Mouse (Mus musculus) kidney, postnatal 4 days (tissue): ENCODE data around the gene Olfr117.
"Not testable (repeated sequence)": the region's sequence is repeated elsewhere in the genome, so short reads cannot be mapped to it uniquely, and the experiment has no call there.

Experiments used
- DNase-seq, 2 experiments: peaks; one replicate each; pipeline ENCODE4 v3.0.0; 2021; ENCODE audit warnings: mixed read lengths in 2 of 2

The Olfr117 gene

DNA sequence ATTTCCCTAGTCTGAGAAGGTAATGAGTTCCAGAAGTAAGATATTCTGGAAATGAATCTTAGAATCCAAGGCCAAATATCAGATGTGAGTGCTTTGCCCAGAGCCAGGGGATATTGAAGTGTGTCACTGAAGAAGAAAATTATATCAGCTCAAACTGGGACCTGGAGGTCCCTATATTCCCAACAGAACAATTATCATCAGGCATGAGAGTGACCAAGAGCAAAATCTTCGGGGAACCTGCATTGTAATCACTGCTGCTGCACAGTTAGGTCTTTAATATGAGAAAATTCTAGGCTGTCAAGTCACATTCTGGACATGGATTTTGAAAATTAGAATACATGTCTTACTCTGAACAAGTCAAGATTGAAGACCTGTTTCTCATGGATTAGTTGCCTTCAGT is at the start of gene Olfr117:
Gene Olfr117 (minus strand): TSS at position 101 of the 400 bp plus-strand sequence.
- no peak for DNase-seq

GRCm38 (mm10) chr17:37696264-37696663 is 32.7 kb upstream of the Olfr117 start, which contains the start of gene Olfr119:
Gene Olfr119 (plus strand): TSS chr17:37696564.
- DNase-seq, result not testable (repeated sequence)

DNA sequence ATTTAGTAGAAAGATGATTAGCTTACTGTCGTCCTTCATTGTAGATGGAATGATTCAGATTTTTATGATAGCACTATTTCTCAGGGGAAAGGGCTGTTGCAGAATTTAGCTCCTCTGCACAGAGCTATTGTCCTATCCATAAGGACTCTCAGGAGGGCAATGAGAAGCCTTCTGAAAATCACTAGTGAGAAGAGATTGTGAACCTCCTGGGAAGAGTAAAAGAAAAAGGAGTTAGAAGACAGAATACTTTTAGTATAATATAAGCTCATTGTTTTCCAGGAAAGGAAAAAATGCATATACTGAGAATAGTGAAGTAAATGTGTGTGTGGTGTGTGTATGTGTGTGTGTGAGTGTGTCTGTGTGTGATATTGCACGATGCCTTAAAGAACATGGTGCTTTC is 3.1 kb upstream of the Olfr117 start, which contains the start of gene Olfr118:
Gene Olfr118 (plus strand): TSS at position 301 of the 400 bp plus-strand sequence.
- no peak for DNase-seq

GRCm38 (mm10) chr17:37627009-37627408 is 36.6 kb downstream of the Olfr117 start, which contains the start of the genes Olfr115 and Olfr116:
Gene Olfr115 (minus strand): TSS chr17:37627109.
Gene Olfr116 (minus strand): TSS chr17:37627199.
- no peak for DNase-seq
